Mouse (Mus musculus): ENCODE results near the gene Hydin.
"Not testable (repeated sequence)": the region's sequence is repeated elsewhere in the genome, so short reads cannot be mapped to it uniquely, and the experiment has no call there.

DNA sequence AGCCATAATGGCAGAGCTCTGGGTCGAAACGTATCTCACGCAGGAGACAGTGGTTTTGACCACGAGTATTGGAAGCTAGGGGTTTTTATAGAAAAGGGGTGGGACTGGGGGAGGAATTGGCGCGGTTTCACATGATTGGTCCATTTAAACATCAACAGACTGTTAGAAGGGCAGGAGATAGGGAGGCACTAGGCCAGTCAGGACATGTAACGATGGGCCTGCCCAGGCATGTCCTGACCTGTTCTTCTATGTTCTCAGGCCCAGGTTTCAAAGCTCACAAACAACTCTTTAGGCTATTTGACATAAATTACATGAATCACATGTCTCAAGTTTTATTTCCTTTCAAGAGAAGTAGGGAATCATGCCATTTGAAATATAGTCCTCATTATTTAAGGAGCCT is 255.7 kb downstream of the Hydin start:
- TF ChIP-seq GATA1 (IDR thresholded peaks at IDR 0.05; ENCODE audit: borderline replicate concordance, low read length); FLI1 (IDR thresholded peaks at IDR 0.05; ENCODE audit: low read length): not testable (repeated sequence)
